Mouse (Mus musculus) bone marrow macrophage, adult 2 months (primary cell): Measurements from ENCODE around the gene Kcnk13. TPM values are rescaled to one million over a fixed set of nuclear protein-coding genes. Genes with fewer than 3 reads are reported as not detected.
A peak's percentile ranks its signal among the peaks of the same experiment; 100 is the strongest.

Experiments
- H3K27ac ChIP-seq: 2 replicates; pipeline ENCODE4 v1.5.1; 2012; ENCODE audit warnings: low read depth, low read length; ENCODE audit not compliant: insufficient read depth
- H3K4me1 ChIP-seq: 2 replicates; pipeline ENCODE4 v1.6.1; 2012; ENCODE audit warnings: low read length; ENCODE audit not compliant: control insufficient read depth, insufficient read depth
- H3K4me3 ChIP-seq: 2 replicates; pipeline ENCODE4 v1.5.1; 2012; ENCODE audit warnings: mild to moderate bottlenecking, low read length, moderate library complexity; ENCODE audit not compliant: insufficient read depth
- CTCF ChIP-seq: IDR thresholded peaks from 2 replicates; pipeline ENCODE4 v1.5.1; 2012; ENCODE audit warnings: low read depth, mild to moderate bottlenecking, low read length, moderate library complexity
- POLR2A ChIP-seq: IDR thresholded peaks from 2 replicates; pipeline ENCODE4 v1.6.1; 2012; ENCODE audit warnings: mild to moderate bottlenecking, low read depth, low read length, borderline replicate concordance
- polyA plus RNA-seq: library from polyadenylated mRNA; stranded (reverse); fragments of >200 nt; gene quantifications from 2 replicates; pipeline ENCODE4 v1.2.4, GENCODE M21; 2012; ENCODE audit not compliant: missing spikeins, insufficient read depth, insufficient read length

Kcnk13 gene
- polyA plus RNA-seq, 1 experiment: 28.3 TPM

- TF ChIP-seq CTCF (no peak), POLR2A (no peak)
- H3K4me1 ChIP-seq: peaks cover 10% of the 10 kb centered on the region
- no peak overlapping the region for H3K4me3 ChIP-seq
These were observed 74.5 kb downstream of the Kcnk13 start for GRCm38 (mm10) chr12:100038741-100039262.

DNA sequence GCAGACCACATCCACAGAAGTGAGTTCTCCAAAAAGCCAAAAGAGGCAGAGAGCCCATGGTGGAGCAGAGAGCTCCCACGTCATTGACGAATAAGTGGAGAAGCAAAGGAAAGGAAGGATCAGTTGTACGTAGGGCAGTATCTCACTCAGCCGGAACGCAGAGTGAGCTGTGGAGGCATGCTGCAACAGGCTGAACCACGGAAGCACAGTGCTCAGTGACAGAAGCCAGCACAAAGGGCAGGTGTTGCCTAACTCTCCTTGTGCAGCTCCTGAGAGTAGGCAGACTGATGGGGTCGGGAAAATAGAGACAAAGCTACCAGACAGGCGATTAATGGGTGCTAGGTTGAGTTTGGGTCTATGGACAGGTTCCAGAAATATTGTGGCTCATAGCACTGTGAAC, 77.8 kb downstream of the Kcnk13 start:
- Histone ChIP-seq H3K4me3 (no peak overlapping the region), H3K4me1 (peaks cover 20% of the 10 kb centered on the region), H3K27ac (no peak overlapping the region)
- TF ChIP-seq CTCF (no peak), POLR2A (no peak)

More at GRCm38 (mm10) chr12:100038741-100039262, 74.5 kb downstream of the Kcnk13 start:
- no peak overlapping the region for H3K27ac ChIP-seq

DNA sequence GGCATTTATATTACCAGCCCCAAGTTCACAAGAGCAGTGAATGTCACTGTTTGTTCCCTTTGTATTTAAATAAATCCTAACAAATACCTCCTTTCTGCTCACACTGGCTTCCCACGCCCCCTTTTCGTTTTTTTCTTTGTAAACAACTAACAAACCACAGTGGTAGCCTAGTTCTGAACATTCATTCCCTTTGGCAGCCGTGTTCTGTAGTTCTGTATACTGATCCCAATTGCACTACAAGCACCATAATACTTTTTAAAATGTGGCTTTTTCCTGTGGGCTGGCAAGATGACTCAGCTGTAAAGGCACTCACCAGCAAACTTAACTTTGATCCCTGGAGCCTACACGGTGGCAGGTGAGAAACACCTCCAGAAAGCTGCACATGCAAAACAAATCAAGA, 80.4 kb downstream of the Kcnk13 start:
- Histone ChIP-seq H3K4me1 (peaks cover 20% of the 10 kb centered on the region), H3K27ac (no peak overlapping the region), H3K4me3 (no peak overlapping the region)
- TF ChIP-seq CTCF: no peak
- TF ChIP-seq POLR2A: no peak

- no peak for TF ChIP-seq CTCF
- no peak for TF ChIP-seq POLR2A
- Histone ChIP-seq H3K4me3 (no peak overlapping the region), H3K4me1 (peaks cover 35% of the 10 kb centered on the region), H3K27ac (no peak overlapping the region)
These were observed 86.3 kb downstream of the Kcnk13 start for GRCm38 (mm10) chr12:100050552-100050951.

DNA sequence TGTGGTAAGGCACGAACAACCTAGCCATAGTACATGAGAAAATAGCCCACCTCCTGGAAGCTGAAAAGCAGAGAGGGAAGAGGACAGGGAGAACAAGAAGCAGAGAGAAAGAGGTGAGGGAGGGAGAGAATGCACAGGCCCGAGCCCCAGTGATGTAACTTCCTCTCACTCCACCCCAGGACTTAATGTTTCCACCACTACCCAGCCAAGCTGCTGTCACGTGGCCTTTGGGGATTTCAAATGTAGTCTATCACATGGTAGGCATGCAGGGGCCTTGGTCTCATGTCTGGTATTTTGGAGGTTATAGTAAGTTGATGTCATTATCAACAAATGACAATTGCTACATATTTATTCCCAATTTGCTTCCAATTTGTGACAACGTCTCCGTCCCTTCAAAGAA, 89.3 kb downstream of the Kcnk13 start:
- peak overlapping the region; percentile 94 for H3K27ac ChIP-seq
- no peak for TF ChIP-seq CTCF
- no peak for TF ChIP-seq POLR2A
- peaks cover 35% of the 10 kb centered on the region for H3K4me1 ChIP-seq
- no peak overlapping the region for H3K4me3 ChIP-seq

GRCm38 (mm10) chr12:100061071-100061470, 96.8 kb downstream of the Kcnk13 start:
- TF ChIP-seq CTCF (no peak), POLR2A (no peak)
- H3K4me1 ChIP-seq: peaks cover under 1% of the 10 kb centered on the region

GRCm38 (mm10) chr12:100061826-100062225, 97.5 kb downstream of the Kcnk13 start:
- Histone ChIP-seq H3K4me1 (peaks cover 6% of the 10 kb centered on the region), H3K27ac (no peak overlapping the region), H3K4me3 (no peak overlapping the region)
- TF ChIP-seq POLR2A: no peak
- TF ChIP-seq CTCF: no peak

More at GRCm38 (mm10) chr12:100061071-100061470, 96.8 kb downstream of the Kcnk13 start:
- Histone ChIP-seq H3K27ac (no peak overlapping the region), H3K4me3 (no peak overlapping the region)

- peaks cover 10% of the 10 kb centered on the region for H3K4me1 ChIP-seq
- no peak overlapping the region for H3K4me3 ChIP-seq
- TF ChIP-seq POLR2A (no peak), CTCF (no peak)
- H3K27ac ChIP-seq: no peak overlapping the region
These were observed 98.3 kb downstream of the Kcnk13 start for GRCm38 (mm10) chr12:100062584-100062983.

DNA sequence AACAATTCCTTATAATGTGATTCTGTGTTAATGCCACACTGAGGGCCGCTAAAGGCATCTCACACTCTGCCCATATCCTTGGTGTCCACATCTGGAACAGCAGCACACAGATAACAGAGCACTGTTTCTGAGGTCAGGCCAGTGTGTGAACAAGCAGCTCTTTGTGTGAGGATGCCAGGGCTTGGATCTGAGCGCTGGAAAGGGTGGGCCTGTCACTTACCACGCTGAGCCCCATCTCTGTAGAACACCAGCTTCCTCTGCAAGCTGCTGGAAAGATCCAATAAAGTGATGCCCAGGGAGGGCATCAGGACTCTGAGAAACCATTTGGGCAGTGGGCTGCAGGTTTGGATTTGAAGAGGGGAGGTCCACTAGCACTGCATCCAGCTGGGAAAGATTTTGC, 100.8 kb downstream of the Kcnk13 start:
- Histone ChIP-seq H3K27ac (no peak overlapping the region), H3K4me3 (no peak overlapping the region), H3K4me1 (peaks cover 20% of the 10 kb centered on the region)
- no peak for TF ChIP-seq POLR2A
- no peak for TF ChIP-seq CTCF

DNA sequence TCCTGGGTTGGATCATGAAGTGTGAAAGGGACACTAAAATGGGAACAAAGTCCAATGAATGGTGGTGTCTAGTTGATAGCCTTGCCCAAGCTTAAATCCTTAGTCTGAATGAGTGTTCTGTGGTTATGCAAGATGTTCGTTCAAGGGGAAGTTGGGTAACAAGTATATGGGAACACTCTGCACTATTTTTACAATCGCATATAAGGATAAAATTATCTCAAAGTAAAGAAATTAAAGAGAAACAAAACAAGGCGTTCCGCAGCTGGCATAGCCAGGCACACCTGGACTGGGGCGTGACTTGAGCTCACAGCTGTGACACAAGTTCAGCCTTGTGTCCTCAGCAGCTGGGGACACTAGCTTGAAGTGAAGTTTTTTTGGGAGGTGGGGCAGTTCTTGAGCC, 103.2 kb downstream of the Kcnk13 start:
- TF ChIP-seq POLR2A (no peak), CTCF (no peak)
- Histone ChIP-seq H3K4me3 (peak overlapping the region; percentile 34), H3K27ac (peak overlapping the region; percentile 83), H3K4me1 (peaks cover 20% of the 10 kb centered on the region)
